Mouse (Mus musculus) testis, adult 2 months (tissue): ENCODE results near the gene Fadd.

Source experiments
- CTCF ChIP-seq: fragments of 200-500 bp; IDR thresholded peaks from 2 replicates; pipeline ENCODE4 v1.5.1; 2012; ENCODE audit warnings: low read depth, mild to moderate bottlenecking, inconsistent platforms, low read length, moderate library complexity; ENCODE audit not compliant: control insufficient read depth, insufficient read depth, insufficient replicate concordance
- POLR2A ChIP-seq: fragments of 200-500 bp; IDR thresholded peaks from 2 replicates; pipeline ENCODE4 v1.6.1; 2012; ENCODE audit warnings: low read depth, mild to moderate bottlenecking, inconsistent platforms, low read length, moderate library complexity; ENCODE audit not compliant: control insufficient read depth

- TF ChIP-seq CTCF (no peak), POLR2A (no peak)
Observed at GRCm38 (mm10) chr7:144536367-144536766, 45.9 kb downstream of the Fadd start.
